Mouse (Mus musculus) liver, embryonic 13.5 days (tissue): Measurements from ENCODE around the gene Elf2. TPM values are rescaled to one million over a fixed set of nuclear protein-coding genes. Genes with fewer than 3 reads are reported as not detected.
"Not testable (repeated sequence)": the region's sequence is repeated elsewhere in the genome, so short reads cannot be mapped to it uniquely, and the experiment has no call there.

Experiments
- ATAC-seq: fragments of 200-750 bp; cut with Nextera tagmentation; 2 replicates; pipeline ENCODE4 v1.8.0; 2017; ENCODE audit warnings: low read depth, mild to moderate bottlenecking, moderate number of reproducible peaks, moderate library complexity
- DNase-seq: peaks from one replicate; pipeline ENCODE4 v3.0.0; 2022
- H3K27ac ChIP-seq: fragments of 300-500 bp; sonication (generic); 2 replicates; pipeline ENCODE4 v1.5.1; 2015; ENCODE audit warnings: moderate library complexity, mild to moderate bottlenecking, inconsistent platforms
- H3K27me3 ChIP-seq: fragments of 300-500 bp; sonication (generic); 2 replicates; pipeline ENCODE4 v1.6.1; 2015; ENCODE audit warnings: mild to moderate bottlenecking, inconsistent platforms
- H3K36me3 ChIP-seq: fragments of 300-500 bp; sonication (generic); 2 replicates; pipeline ENCODE4 v1.6.1; 2015; ENCODE audit warnings: mild to moderate bottlenecking, inconsistent platforms
- H3K4me1 ChIP-seq: fragments of 300-500 bp; sonication (generic); replicated peaks from 2 replicates; pipeline ENCODE4 v1.6.1; 2015; ENCODE audit warnings: inconsistent platforms
- H3K4me2 ChIP-seq: fragments of 300-500 bp; sonication (generic); 2 replicates; pipeline ENCODE4 v1.6.1; 2015; ENCODE audit warnings: inconsistent platforms, mild to moderate bottlenecking, moderate library complexity
- H3K4me3 ChIP-seq: fragments of 300-500 bp; sonication (generic); replicated peaks from 2 replicates; pipeline ENCODE4 v1.5.1; 2015; ENCODE audit warnings: mild to moderate bottlenecking, inconsistent platforms
- H3K9ac ChIP-seq: fragments of 300-500 bp; sonication (generic); 2 replicates; pipeline ENCODE4 v1.6.1; 2015; ENCODE audit warnings: mild to moderate bottlenecking, inconsistent platforms
- H3K9me3 ChIP-seq: fragments of 300-500 bp; sonication (generic); replicated peaks from 2 replicates; pipeline ENCODE4 v1.6.1; 2016; ENCODE audit warnings: inconsistent platforms
- WGBS: fragments of 180-500 bp; shearing (Covaris S2); methylation state at CpG from one replicate; pipeline ENCODE4 v1.1.7; 2015; ENCODE audit not compliant: insufficient replicate concordance; 5-methylcytosine and 5-hydroxymethylcytosine counted together
- polyA plus RNA-seq: library from polyadenylated mRNA; unstranded; fragments of >200 nt; fragmentation: Nextera tagmentation; extraction: Ambion mirVana; gene quantifications from 2 replicates; pipeline ENCODE4 v1.2.1, GENCODE M21; 2015

Gene Elf2
- polyA plus RNA-seq, 1 experiment from 2014 or later = 24.0 TPM

- Histone ChIP-seq H3K27me3 (no peaks in the 10 kb centered on the region), H3K9me3 (no peaks in the 10 kb centered on the region)
- peak; percentile 74 for ATAC-seq
These were observed 18.4 kb upstream of the Elf2 start for GRCm38 (mm10) chr3:51358660-51359557.

GRCm38 (mm10) chr3:51358181-51358580, 17.7 kb upstream of the Elf2 start:
- peak overlapping the region; percentile 80; the same call in 1 of the 2 replicates for H3K27ac ChIP-seq
- H3K9ac ChIP-seq = peak overlapping the region; percentile 82
- peak overlapping the region; percentile 76 for H3K4me3 ChIP-seq
- peaks cover 60% of the 10 kb centered on the region for H3K4me1 ChIP-seq
- under 1% methylated on average over 15 of the region's 15 CpGs for WGBS
- ATAC-seq = peak; percentile 60
- peak overlapping the region; percentile 90 for H3K4me2 ChIP-seq
- peak; percentile 78 for DNase-seq
- H3K27me3 ChIP-seq = no peaks in the 10 kb centered on the region
- no peaks in the 10 kb centered on the region for H3K9me3 ChIP-seq
- H3K36me3 ChIP-seq = no peaks in the 10 kb centered on the region

More at GRCm38 (mm10) chr3:51358660-51359557, 18.4 kb upstream of the Elf2 start:
- under 1% methylated on average over 50 of the region's 50 CpGs for WGBS
- DNase-seq = peak; percentile 76
- Histone ChIP-seq H3K9ac (peak overlapping the region; percentile 82), H3K4me1 (peaks cover 59% of the 10 kb centered on the region), H3K4me3 (peak overlapping the region; percentile 76), H3K4me2 (peak overlapping the region; percentile 90), H3K36me3 (no peaks in the 10 kb centered on the region), H3K27ac (peak overlapping the region; percentile 80)

- Histone ChIP-seq H3K4me2 (peak overlapping the region; percentile 90), H3K4me1 (peaks cover 64% of the 10 kb centered on the region), H3K27ac (peak overlapping the region; percentile 41), H3K9me3 (no peaks in the 10 kb centered on the region), H3K9ac (peak overlapping the region; percentile 82), H3K27me3 (no peaks in the 10 kb centered on the region), H3K4me3 (peak overlapping the region; percentile 76), H3K36me3 (no peaks in the 10 kb centered on the region)
- DNase-seq = peak; percentile 36
- 7% methylated on average over 14 of the region's 14 CpGs for WGBS
- no peak for ATAC-seq
These were observed 17.2 kb upstream of the Elf2 start for GRCm38 (mm10) chr3:51357624-51358023.

- no peak for DNase-seq
- Histone ChIP-seq H3K4me1 (peaks cover 61% of the 10 kb centered on the region), H3K4me3 (no peak overlapping the region), H3K36me3 (no peaks in the 10 kb centered on the region), H3K27ac (no peak overlapping the region), H3K4me2 (peak overlapping the region; percentile 90), H3K27me3 (no peaks in the 10 kb centered on the region), H3K9ac (no peak overlapping the region), H3K9me3 (no peaks in the 10 kb centered on the region)
- WGBS = 20% methylated on average over 5 of the region's 5 CpGs
- ATAC-seq = no peak
These were observed 16.6 kb upstream of the Elf2 start for GRCm38 (mm10) chr3:51357078-51357477.

GRCm38 (mm10) chr3:51354956-51355355, 14.5 kb upstream of the Elf2 start:
- not testable (repeated sequence) for H3K9ac ChIP-seq, H3K4me2 ChIP-seq, H3K27ac ChIP-seq, ATAC-seq, H3K36me3 ChIP-seq, H3K4me3 ChIP-seq, DNase-seq, H3K27me3 ChIP-seq, H3K9me3 ChIP-seq
- 73% methylated on average over 6 of the region's 6 CpGs for WGBS
- H3K4me1 ChIP-seq = peaks cover 43% of the 10 kb centered on the region

GRCm38 (mm10) chr3:51354034-51354427, 13.6 kb upstream of the Elf2 start:
- Histone ChIP-seq H3K9ac (no peak overlapping the region), H3K4me1 (peaks cover 42% of the 10 kb centered on the region), H3K27ac (no peak overlapping the region), H3K36me3 (no peaks in the 10 kb centered on the region), H3K4me2 (no peak overlapping the region), H3K27me3 (no peaks in the 10 kb centered on the region), H3K9me3 (no peaks in the 10 kb centered on the region), H3K4me3 (no peak overlapping the region)
- DNase-seq = no peak
- WGBS = 61% methylated on average over 3 of the region's 3 CpGs
- ATAC-seq = no peak

- H3K4me1 ChIP-seq = peaks cover 42% of the 10 kb centered on the region
- no peaks in the 10 kb centered on the region for H3K9me3 ChIP-seq
- H3K27ac ChIP-seq = no peak overlapping the region
- H3K4me2 ChIP-seq = no peak overlapping the region
- H3K9ac ChIP-seq = no peak overlapping the region
- no peaks in the 10 kb centered on the region for H3K36me3 ChIP-seq
- ATAC-seq = peak; percentile 34; the same call in 1 of the 2 replicates
- peak; percentile 45 for DNase-seq
- WGBS = 49% methylated on average over 4 of the region's 4 CpGs
- no peaks in the 10 kb centered on the region for H3K27me3 ChIP-seq
- H3K4me3 ChIP-seq = no peak overlapping the region
These were observed 13.0 kb upstream of the Elf2 start for GRCm38 (mm10) chr3:51353325-51354033.

GRCm38 (mm10) chr3:51350806-51351205, 10.3 kb upstream of the Elf2 start:
- no peaks in the 10 kb centered on the region for H3K9me3 ChIP-seq
- H3K4me3 ChIP-seq = no peak overlapping the region
- peaks cover 33% of the 10 kb centered on the region for H3K4me1 ChIP-seq
- no peaks in the 10 kb centered on the region for H3K36me3 ChIP-seq
- no peaks in the 10 kb centered on the region for H3K27me3 ChIP-seq
- H3K27ac ChIP-seq = no peak overlapping the region
- 61% methylated on average over 3 of the region's 3 CpGs for WGBS
- no peak overlapping the region for H3K4me2 ChIP-seq
- no peak overlapping the region for H3K9ac ChIP-seq
- no peak for ATAC-seq
- DNase-seq = no peak

GRCm38 (mm10) chr3:51348646-51349238, 8.3 kb upstream of the Elf2 start:
- Histone ChIP-seq H3K4me2 (peak overlapping the region; percentile 34), H3K27me3 (no peaks in the 10 kb centered on the region), H3K9ac (peak overlapping the region; percentile 54), H3K36me3 (no peaks in the 10 kb centered on the region), H3K27ac (peak overlapping the region; percentile 72), H3K4me3 (no peak overlapping the region), H3K9me3 (no peaks in the 10 kb centered on the region), H3K4me1 (peaks cover 32% of the 10 kb centered on the region)
- WGBS = 9% methylated on average over 3 of the region's 3 CpGs
- ATAC-seq (peak; percentile 88), DNase-seq (peak; percentile 44)

GRCm38 (mm10) chr3:51345017-51345416, 4.6 kb upstream of the Elf2 start:
- not testable (repeated sequence) for H3K27me3 ChIP-seq, H3K9ac ChIP-seq, H3K9me3 ChIP-seq, H3K4me2 ChIP-seq, H3K36me3 ChIP-seq, H3K27ac ChIP-seq, DNase-seq, ATAC-seq, H3K4me3 ChIP-seq
- 82% methylated on average over 2 of the region's 2 CpGs for WGBS
- H3K4me1 ChIP-seq = peaks cover 33% of the 10 kb centered on the region

- not testable (repeated sequence) for H3K36me3 ChIP-seq, H3K4me3 ChIP-seq, H3K9me3 ChIP-seq, DNase-seq, H3K4me2 ChIP-seq, H3K27me3 ChIP-seq, ATAC-seq, H3K9ac ChIP-seq, H3K27ac ChIP-seq
- H3K4me1 ChIP-seq = peaks cover 27% of the 10 kb centered on the region
- 78% methylated on average over 6 of the region's 6 CpGs for WGBS
These were observed 3.7 kb upstream of the Elf2 start for GRCm38 (mm10) chr3:51344182-51344581.
